Mouse (Mus musculus) heart, postnatal 0 days (tissue): ENCODE results near the gene Pla2g16.

Experiments
- CTCF ChIP-seq: IDR thresholded peaks from 2 replicates; pipeline ENCODE4 v1.5.1; 2016; ENCODE audit warnings: antibody characterized with exemption, control low read depth, low read depth
- EP300 ChIP-seq: IDR thresholded peaks from 2 replicates; pipeline ENCODE4 v1.6.1; 2016; ENCODE audit warnings: antibody characterized with exemption, low read depth

DNA sequence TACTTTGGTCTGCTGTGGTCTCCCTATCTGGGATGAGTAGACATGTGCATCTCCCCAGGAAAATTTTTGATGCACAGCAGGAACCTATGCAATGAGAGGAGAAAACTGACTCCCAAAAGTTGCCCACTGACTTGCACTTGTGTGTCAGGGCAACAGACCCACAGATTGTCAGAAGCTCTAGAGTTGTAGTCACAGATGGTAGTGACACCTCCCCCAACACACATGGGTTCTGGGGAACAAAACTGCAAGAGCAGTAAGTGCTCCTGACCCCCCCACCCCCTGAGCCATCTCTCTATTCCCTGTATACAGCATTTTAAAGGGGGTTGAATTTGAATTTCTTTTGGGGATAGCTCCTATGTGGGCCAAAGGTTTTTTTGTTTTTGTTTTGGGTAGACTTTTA lies 33.5 kb downstream of the Pla2g16 start:
- TF ChIP-seq CTCF (no peak), EP300 (no peak)
